Mouse (Mus musculus) heart, postnatal 0 days (tissue): ENCODE measurements around the gene Stim1. TPM values are rescaled to one million over a fixed set of nuclear protein-coding genes. Genes with fewer than 3 reads are reported as not detected.

Source experiments
- ATAC-seq: fragments of 200-750 bp; cut with Nextera tagmentation; 2 replicates; pipeline ENCODE4 v1.8.0; 2017; ENCODE audit warnings: low read depth, moderate number of reproducible peaks, moderate library complexity; ENCODE audit not compliant: insufficient read depth
- DNase-seq: peaks from one replicate; pipeline ENCODE4 v3.0.0-alpha.2; 2016; ENCODE audit warnings: low spot score
- H3K27ac ChIP-seq: fragments of 300-500 bp; sonication (generic); 2 replicates; pipeline ENCODE4 v1.5.1; 2014; ENCODE audit warnings: low read depth, mild to moderate bottlenecking
- H3K27me3 ChIP-seq: fragments of 300-500 bp; sonication (generic); 2 replicates; pipeline ENCODE4 v1.6.1; 2014; ENCODE audit warnings: low read length, mixed read lengths; ENCODE audit not compliant: control insufficient read depth, insufficient read depth
- H3K36me3 ChIP-seq: fragments of 300-500 bp; sonication (generic); replicated peaks from 2 replicates; pipeline ENCODE4 v1.6.1; 2014; ENCODE audit warnings: low read length, mixed read lengths; ENCODE audit not compliant: control insufficient read depth, insufficient read depth
- H3K4me1 ChIP-seq: fragments of 300-500 bp; sonication (generic); 2 replicates; pipeline ENCODE4 v1.6.1; 2014; ENCODE audit warnings: antibody characterized with exemption; ENCODE audit not compliant: control insufficient read depth, insufficient read depth
- H3K4me2 ChIP-seq: fragments of 300-500 bp; sonication (generic); 2 replicates; pipeline ENCODE4 v1.6.1; 2014; ENCODE audit warnings: low read depth, mild to moderate bottlenecking, low read length, moderate library complexity
- H3K4me3 ChIP-seq: fragments of 300-500 bp; sonication (generic); 2 replicates; pipeline ENCODE4 v1.5.1; 2014; ENCODE audit warnings: low read depth, low read length
- H3K9ac ChIP-seq: fragments of 300-500 bp; sonication (generic); replicated peaks from 2 replicates; pipeline ENCODE4 v1.6.1; 2014; ENCODE audit warnings: low read depth, low read length, mixed read lengths
- H3K9me3 ChIP-seq: fragments of 300-500 bp; sonication (generic); replicated peaks from 2 replicates; pipeline ENCODE4 v1.6.1; 2016; ENCODE audit warnings: low read length; ENCODE audit not compliant: control insufficient read depth
- CTCF ChIP-seq: IDR thresholded peaks from 2 replicates; pipeline ENCODE4 v1.5.1; 2016; ENCODE audit warnings: antibody characterized with exemption, control low read depth, low read depth
- EP300 ChIP-seq: IDR thresholded peaks from 2 replicates; pipeline ENCODE4 v1.6.1; 2016; ENCODE audit warnings: antibody characterized with exemption, low read depth
- WGBS: fragments of 180-500 bp; shearing (Covaris S2); extraction: QIAGEN DNeasy Blood & Tissue Kit; methylation state at CpG from one replicate; pipeline ENCODE4 v1.1.7; 2014; 5-methylcytosine and 5-hydroxymethylcytosine counted together
- polyA plus RNA-seq: library from polyadenylated mRNA; unstranded; fragments of >200 nt; fragmentation: Nextera tagmentation; extraction: Ambion mirVana; gene quantifications from 2 replicates; pipeline ENCODE4 v1.2.1, GENCODE M21; 2015
- total RNA-seq: library from RNA; depleted of rRNA; stranded (reverse); fragments of >200 nt; gene quantifications from 2 replicates; pipeline ENCODE4 v1.2.3, GENCODE M21; 2014; ENCODE audit warnings: low replicate concordance

The Stim1 gene
- total and polyA plus RNA-seq, 2 experiments from 2014 or later, result 11.4 to 59.0 TPM

- DNase-seq (no peak), ATAC-seq (no peak)
Measured at GRCm38 (mm10) chr7:102458618-102459380, 191.2 kb downstream of the Stim1 start.

DNA sequence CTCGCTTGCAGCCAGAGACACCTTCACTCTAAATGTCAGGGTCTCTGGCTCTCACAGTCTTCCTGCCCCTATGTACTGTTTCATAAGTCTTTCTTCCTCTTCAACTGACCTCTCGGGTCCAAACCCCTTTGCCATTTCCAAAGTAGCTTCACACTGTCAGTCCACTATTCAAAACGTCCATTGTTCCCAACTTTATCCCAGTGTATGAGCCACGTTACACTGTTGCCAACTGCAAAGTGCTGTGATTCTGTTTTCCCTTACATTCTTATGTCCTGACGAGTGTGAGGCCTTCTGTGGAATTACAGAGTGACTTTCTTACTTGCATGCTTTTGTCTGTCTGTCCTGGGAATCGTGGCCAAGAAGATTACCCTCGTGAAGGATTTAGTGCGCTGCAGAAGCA, 200.0 kb downstream of the Stim1 start:
- H3K36me3 ChIP-seq, result peaks cover 73% of the 10 kb centered on the region
- no peaks in the 10 kb centered on the region for H3K4me1 ChIP-seq
- TF ChIP-seq EP300 (no peak), CTCF (no peak)
- ATAC-seq (no peak), DNase-seq (no peak)
- H3K9me3 ChIP-seq, result no peaks in the 10 kb centered on the region
- no peak overlapping the region for H3K4me2 ChIP-seq
- no peak overlapping the region for H3K9ac ChIP-seq
- H3K27ac ChIP-seq, result no peak overlapping the region
- WGBS, result 85% methylated on average over 8 of the region's 8 CpGs
- H3K4me3 ChIP-seq, result no peak overlapping the region
- H3K27me3 ChIP-seq, result no peaks in the 10 kb centered on the region

More at GRCm38 (mm10) chr7:102458618-102459380, 191.2 kb downstream of the Stim1 start:
- Histone ChIP-seq H3K4me1 (no peaks in the 10 kb centered on the region), H3K27me3 (no peaks in the 10 kb centered on the region), H3K4me3 (no peak overlapping the region), H3K9me3 (no peaks in the 10 kb centered on the region), H3K4me2 (no peak overlapping the region), H3K9ac (no peak overlapping the region), H3K36me3 (peaks cover 89% of the 10 kb centered on the region), H3K27ac (no peak overlapping the region)
- TF ChIP-seq CTCF (no peak), EP300 (no peak)
- 84% methylated on average over 5 of the region's 5 CpGs for WGBS

DNA sequence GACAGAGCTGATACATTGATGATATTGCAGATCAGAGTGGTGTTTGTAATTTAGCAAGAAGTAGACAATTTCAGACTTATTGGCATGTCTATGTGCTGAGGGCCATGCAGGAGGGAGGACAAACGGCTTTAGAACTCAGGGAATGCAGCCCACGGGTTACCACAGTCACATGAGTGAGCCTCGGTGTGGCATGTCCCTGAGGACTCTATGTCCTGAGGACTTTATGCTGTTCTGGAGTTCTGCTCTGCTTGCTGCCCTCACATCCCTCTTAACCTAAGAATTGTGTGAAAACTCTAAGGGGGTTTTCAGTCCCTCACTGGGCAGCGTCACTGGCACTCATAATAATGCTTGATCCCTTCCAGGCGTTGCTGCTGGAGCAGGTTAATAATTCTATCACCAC, 205.1 kb downstream of the Stim1 start:
- Histone ChIP-seq H3K9me3 (no peaks in the 10 kb centered on the region), H3K4me2 (no peak overlapping the region), H3K27ac (no peak overlapping the region), H3K9ac (no peak overlapping the region), H3K36me3 (peaks cover 24% of the 10 kb centered on the region), H3K27me3 (no peaks in the 10 kb centered on the region), H3K4me3 (no peak overlapping the region), H3K4me1 (no peaks in the 10 kb centered on the region)
- 19% methylated on average over 5 of the region's 5 CpGs for WGBS
- DNase-seq, result no peak
- no peak for TF ChIP-seq EP300
- no peak for TF ChIP-seq CTCF
- peak; percentile 72; the same call in 1 of the 2 replicates for ATAC-seq

- Histone ChIP-seq H3K9me3 (no peaks in the 10 kb centered on the region), H3K9ac (no peak overlapping the region), H3K4me2 (no peak overlapping the region), H3K4me1 (peaks cover 5% of the 10 kb centered on the region; the same call in 1 of the 2 replicates), H3K27ac (no peak overlapping the region), H3K27me3 (no peaks in the 10 kb centered on the region), H3K36me3 (no peaks in the 10 kb centered on the region), H3K4me3 (no peak overlapping the region)
- 96% methylated on average over 5 of the region's 5 CpGs for WGBS
- TF ChIP-seq EP300, result no peak
- TF ChIP-seq CTCF, result no peak
- no peak for ATAC-seq
- no peak for DNase-seq
Measured at GRCm38 (mm10) chr7:102476601-102477000, 209.0 kb downstream of the Stim1 start.

- Histone ChIP-seq H3K4me2 (no peak overlapping the region), H3K9ac (no peak overlapping the region), H3K4me3 (no peak overlapping the region), H3K4me1 (peaks cover 5% of the 10 kb centered on the region; the same call in 1 of the 2 replicates), H3K9me3 (no peaks in the 10 kb centered on the region), H3K27me3 (no peaks in the 10 kb centered on the region), H3K27ac (no peak overlapping the region), H3K36me3 (no peaks in the 10 kb centered on the region)
- DNase-seq, result no peak
- no peak for ATAC-seq
- 78% methylated on average over 11 of the region's 11 CpGs for WGBS
- TF ChIP-seq CTCF (no peak), EP300 (no peak)
Measured at GRCm38 (mm10) chr7:102477377-102477776, 209.8 kb downstream of the Stim1 start.
